Mouse (Mus musculus) liver, postnatal 0 days (tissue): ENCODE results near the gene Pgap1.

ENCODE experiments used
- CTCF ChIP-seq: sonication (generic); IDR thresholded peaks from 2 replicates; pipeline ENCODE4 v1.5.1; 2016; ENCODE audit warnings: antibody characterized with exemption, low read depth
- EP300 ChIP-seq: IDR thresholded peaks from 2 replicates; pipeline ENCODE4 v1.6.1; 2016; ENCODE audit warnings: antibody characterized with exemption, low read depth, mild to moderate bottlenecking

GRCm38 (mm10) chr1:54443641-54444040 lies 113.8 kb downstream of the Pgap1 start:
- TF ChIP-seq CTCF = no peak
- no peak for TF ChIP-seq EP300
